Mouse (Mus musculus) C2C12 (cell line): ENCODE measurements around the gene 4933406M09Rik.

Source experiments
- CTCF ChIP-seq: IDR thresholded peaks from one replicate; pipeline ENCODE4 v1.5.1; 2011; ENCODE audit not compliant: control insufficient read depth, insufficient read depth, insufficient read length
- MAX ChIP-seq: IDR thresholded peaks from one replicate; pipeline ENCODE4 v1.6.1; 2011; ENCODE audit warnings: mild to moderate bottlenecking, control low read depth
- MYOD1 ChIP-seq: IDR thresholded peaks from one replicate; pipeline ENCODE4 v1.6.1; 2011; ENCODE audit warnings: low read depth; ENCODE audit not compliant: control insufficient read depth, insufficient read length
- MYOG ChIP-seq: IDR thresholded peaks from one replicate; pipeline ENCODE4 v1.6.1; 2011; ENCODE audit not compliant: control insufficient read depth, insufficient read length; ENCODE audit errors: extremely low read depth
- USF1 ChIP-seq: IDR thresholded peaks from one replicate; pipeline ENCODE4 v1.6.1; 2011; ENCODE audit warnings: low read depth, mild to moderate bottlenecking, control low read depth, moderate library complexity

DNA sequence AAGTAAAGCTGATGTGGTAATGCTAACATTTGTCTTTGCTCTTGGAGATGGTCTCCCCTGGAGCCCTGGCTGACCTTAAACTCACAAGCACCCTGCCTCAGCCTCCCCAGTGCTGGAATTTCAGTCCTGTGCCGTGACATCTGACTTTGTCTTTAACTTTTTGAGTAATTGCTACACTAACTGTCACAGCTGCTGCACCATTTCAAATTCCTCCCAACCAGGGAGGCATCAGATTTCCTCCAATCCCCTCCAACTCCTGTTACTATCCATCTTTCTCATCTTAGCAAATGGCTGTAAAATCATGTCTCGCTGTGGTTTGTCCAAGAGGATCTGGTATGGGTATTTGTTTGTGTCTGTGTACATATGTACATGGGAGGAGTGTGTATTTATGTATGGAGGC is 11.6 kb upstream of the 4933406M09Rik start:
- no peak for TF ChIP-seq CTCF
- TF ChIP-seq MAX = no peak
- peak; percentile 68 for TF ChIP-seq MYOD1
- TF ChIP-seq USF1 = no peak
- no peak for TF ChIP-seq MYOG
